Mouse (Mus musculus): ENCODE measurements around the gene Pld1.
"Not testable (repeated sequence)": the region's sequence is repeated elsewhere in the genome, so short reads cannot be mapped to it uniquely, and the experiment has no call there.

Pld1 gene

DNA sequence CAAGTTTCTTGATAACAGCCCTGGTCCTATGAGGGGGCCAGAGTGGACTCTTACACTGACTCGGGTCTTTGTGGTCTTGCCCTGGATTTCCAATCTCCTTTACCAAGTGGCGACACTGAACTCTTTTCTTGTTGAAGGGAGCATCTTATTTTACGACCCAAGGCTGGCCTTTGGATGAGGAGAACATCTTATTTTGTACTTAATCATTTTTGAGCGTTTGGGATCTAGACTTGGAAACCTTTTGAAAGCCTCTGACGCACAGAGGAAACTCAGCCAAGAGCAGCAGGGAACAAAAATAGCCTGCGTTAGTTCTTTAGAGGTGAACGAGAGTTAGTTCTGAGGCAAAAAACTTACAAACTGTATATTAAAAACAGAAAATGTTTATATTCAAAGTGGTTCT, 4.5 kb downstream of the Pld1 start:
- DNase-seq (ENCODE audit: low spot score) = no peak

DNA sequence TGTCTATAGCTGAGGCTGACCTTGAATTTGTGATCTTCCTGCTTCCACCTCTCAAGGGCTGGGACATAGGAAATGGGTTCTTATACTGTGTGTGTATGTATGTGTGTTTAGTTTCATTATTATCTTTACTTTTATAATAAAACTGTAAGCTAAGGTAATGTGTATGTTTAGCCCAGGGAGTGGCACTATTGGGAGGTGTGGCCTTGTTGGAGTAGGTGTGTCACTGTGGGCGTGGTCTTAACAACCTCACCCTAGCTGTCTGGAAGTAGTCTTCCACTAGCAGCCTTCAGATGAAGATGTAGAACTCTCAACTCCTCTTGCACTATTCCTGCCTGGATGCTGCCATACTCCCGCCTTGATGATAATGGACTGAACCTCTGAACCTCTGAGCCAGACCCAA, 6.9 kb downstream of the Pld1 start:
- DNase-seq (ENCODE audit: low spot score) = not testable (repeated sequence)

DNA sequence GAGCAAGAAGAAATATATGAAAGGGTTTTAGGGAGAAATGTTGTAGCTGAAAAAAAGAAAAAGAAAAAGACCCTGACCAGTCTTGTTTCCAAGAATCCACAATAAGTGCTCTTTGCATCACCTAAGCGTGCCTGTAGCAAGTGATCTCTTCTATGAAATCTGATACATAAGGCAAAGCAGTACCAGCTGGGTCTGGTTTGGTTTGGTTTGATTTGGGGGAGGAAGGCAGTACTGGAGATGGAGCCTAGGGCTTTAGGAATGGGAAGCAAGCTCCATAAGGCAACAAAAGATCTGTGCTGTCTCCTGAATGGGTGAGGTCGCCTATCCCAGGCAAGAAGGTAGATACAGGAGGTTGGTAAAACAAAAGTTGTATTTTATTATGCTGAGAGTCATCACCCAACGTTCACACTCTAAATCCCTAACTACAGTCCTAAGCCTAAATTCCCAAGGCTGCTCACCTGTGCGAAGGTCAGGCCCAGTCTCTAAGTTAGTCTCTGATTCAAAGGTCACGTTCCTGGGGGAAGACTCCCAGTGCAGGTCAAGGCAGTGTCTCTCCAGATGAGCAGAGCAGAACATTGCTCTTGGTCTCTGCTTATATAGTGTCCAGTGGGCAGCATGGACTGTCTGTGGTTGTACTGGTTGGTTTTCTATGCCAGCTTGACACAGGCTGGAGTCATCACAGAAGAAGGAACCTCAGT, 10.8 kb downstream of the Pld1 start:
- no peak for DNase-seq (ENCODE audit: low spot score)

DNA sequence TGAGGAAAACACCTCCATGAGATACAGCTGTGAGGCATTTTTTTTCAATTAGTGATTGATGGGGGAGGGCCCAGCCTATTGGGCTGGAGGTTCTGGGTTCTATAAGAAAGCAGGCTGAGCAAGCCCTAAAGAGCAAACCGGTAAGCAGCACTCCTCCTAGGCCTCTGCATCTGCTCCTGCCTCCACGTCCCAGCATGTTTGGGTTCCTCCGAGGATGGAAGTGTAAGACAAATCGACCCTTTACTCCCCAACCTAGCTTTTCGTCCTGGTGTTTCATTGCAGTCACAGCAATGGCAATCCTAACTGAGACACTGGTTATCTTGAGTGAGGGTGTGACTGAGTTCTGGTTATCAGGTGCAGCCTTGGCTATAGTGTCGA, 11.4 kb downstream of the Pld1 start:
- no peak for DNase-seq (ENCODE audit: low spot score)

DNA sequence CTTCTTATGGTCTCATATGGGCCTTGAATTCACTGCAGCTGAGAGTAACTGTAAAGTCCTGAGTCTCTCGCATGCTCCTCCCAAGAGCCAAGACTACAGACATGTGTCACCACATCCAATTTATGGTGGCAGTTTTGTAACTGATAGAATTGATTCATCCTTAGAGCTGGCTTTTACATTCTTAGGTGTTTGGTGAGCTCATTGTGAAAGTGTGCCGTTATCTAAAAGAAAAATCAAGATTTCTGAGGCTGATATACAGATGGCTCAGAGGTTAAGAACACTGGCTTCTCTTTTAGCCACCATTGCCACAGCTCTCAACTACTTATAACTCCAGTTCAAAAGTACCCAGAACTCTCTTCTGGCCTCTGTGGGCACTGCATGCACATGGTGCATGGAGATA, 12.2 kb downstream of the Pld1 start:
- DNase-seq (ENCODE audit: low spot score) = no peak

DNA sequence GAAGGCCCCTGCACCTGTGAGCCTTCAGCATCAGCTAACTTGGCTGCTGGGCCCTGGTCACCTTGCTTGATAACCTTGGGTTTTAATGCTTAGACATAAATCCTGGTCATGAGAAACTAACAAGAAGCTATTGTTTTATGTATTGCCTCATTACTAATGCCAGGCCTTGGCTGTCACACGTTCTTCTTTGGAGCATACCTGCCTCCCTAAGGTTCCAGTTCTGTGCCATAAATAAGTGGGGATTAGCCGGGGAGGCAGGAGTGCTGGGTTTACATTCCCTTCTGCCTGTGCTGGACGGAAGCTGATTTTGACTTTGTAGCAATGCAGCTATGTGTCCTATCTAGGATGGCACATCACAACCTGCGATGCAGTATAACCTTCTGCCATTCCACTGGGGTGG, 13.2 kb downstream of the Pld1 start:
- DNase-seq (ENCODE audit: low spot score) = no peak

DNA sequence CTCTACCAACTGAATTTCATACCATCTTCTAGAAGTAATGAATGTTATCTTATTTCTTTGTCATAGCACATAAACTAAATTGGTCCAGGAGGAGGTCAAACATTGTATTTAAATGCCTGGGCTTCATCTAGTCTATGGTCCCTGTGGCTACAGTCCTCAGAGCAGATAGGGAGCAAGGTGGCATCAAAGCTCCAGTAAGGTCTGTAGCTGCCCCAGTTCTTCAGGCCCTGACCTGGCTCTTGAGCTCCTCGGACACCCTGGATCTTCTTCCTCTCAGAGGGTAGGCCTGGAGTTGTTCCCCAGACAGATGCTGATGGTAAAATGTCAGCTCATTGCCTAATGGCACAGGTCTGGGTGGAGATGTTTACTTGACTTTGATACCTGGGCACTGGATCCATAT, 17.5 kb downstream of the Pld1 start:
- DNase-seq (ENCODE audit: low spot score) = no peak

DNA sequence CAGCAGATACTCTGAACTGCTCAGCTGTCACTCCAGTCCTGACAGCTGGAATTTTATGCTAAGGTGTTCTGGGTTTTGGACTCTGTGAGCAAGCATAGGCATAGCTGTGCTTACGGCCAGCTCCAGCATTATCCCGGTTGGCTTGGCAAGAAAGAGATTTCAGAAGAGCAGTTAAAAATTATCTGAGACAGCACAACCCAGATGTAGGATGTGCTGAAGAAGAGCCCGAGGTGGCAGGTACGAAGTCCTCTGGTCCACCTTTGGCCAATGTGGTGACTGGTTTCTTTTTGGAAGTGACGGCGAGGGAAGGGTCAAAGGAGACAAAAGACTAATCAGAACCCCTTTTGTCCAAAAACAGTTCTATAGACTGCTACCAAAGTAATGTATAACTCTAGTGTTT, 20.7 kb downstream of the Pld1 start:
- DNase-seq (ENCODE audit: low spot score) = no peak

DNA sequence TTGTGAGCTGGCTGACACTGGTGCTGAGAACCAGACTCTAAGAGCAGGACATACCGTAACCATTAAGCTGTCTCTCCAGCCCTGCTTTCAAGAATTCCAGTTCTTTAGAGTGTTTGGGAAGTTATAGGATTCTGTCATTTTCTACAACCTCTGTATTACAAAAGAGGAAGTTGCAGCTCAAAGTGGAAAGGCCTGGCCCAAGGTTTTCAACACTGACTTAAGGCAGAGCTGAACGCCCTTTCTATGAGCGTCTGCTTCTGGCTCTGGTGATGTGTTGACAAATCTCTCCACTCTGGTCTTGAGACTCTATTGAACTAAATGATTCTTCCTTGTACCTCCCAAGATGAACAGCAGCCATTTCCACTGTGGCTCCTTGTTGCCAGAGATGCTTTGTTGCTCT, 22.7 kb downstream of the Pld1 start:
- no peak for DNase-seq (ENCODE audit: low spot score)

DNA sequence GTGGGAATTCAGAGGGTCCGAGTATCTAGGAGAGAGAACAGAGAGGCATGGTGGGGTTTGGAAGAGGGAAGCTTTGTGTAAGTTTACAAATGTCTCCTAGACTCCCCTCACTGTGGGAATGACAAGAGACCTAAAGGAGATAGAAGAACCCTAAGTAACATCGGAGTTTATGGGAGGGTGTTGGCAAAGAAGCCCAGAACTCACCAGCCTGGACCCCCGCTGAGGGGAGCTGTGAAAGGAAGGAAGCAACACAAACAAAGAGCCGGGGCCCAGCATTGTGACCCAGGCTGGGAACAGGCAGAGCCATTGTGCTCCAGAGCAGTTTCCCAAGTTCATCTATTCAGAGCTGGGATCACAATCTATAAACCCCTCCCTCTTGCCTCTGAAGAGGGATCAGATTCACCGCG, 25.3 kb downstream of the Pld1 start:
- DNase-seq (ENCODE audit: low spot score) = no peak

DNA sequence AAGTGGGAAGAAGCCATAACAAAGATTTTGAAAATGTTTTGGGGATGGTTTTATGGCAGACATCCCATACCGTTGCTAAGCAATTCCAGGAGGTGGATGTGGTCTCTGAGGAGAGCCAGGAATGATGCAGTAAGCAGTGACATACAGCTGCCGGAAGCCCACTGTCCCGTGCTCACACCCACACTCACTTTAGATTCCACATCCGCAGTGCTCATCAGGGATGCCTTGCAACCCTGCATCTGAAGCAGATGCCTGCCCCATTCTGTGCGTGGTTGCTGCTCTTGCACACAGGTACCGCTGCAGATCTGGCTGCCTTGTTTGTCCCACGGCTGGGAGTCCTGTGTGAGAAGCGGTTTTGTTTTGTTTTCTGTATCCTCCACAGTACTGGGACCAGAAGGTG, 30.2 kb downstream of the Pld1 start:
- no peak for DNase-seq (ENCODE audit: low spot score)

DNA sequence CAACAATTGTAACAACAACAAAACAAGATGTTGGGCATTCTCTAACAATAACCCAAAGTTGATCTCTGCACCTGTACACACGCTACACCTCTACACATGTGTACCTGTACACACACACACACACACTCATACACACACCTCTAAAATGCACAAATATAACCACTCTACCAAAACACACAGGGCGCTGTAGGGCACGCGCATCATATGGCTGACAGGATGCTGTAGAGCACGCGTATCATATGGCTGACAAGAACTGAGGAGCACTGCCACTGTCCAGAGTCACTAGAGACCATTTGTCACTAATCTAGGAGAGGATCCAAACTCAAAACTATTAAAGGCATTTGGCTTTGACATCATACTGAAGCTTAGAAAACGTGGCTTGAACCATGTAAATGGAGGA, 35.4 kb downstream of the Pld1 start:
- DNase-seq (ENCODE audit: low spot score) = no peak

DNA sequence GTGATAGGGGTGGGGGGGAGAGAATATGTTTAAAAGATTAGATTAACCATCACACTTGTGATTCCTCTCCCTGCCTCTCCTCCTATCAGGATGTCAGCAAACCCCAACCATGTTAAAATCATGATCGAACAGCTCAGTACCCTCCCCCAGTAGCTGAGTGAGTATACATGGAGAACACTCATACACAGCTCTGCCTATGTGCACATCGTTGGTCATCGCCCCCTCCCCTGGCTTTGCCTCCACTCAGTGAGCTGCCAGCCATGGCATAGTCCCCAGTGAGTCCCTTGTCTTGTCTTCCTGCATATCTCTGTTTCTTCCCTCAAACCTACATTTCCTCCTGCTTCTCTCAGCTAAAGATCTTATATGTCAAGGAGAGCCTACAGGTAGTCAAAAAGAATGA, 36.5 kb downstream of the Pld1 start:
- DNase-seq (ENCODE audit: low spot score) = no peak

DNA sequence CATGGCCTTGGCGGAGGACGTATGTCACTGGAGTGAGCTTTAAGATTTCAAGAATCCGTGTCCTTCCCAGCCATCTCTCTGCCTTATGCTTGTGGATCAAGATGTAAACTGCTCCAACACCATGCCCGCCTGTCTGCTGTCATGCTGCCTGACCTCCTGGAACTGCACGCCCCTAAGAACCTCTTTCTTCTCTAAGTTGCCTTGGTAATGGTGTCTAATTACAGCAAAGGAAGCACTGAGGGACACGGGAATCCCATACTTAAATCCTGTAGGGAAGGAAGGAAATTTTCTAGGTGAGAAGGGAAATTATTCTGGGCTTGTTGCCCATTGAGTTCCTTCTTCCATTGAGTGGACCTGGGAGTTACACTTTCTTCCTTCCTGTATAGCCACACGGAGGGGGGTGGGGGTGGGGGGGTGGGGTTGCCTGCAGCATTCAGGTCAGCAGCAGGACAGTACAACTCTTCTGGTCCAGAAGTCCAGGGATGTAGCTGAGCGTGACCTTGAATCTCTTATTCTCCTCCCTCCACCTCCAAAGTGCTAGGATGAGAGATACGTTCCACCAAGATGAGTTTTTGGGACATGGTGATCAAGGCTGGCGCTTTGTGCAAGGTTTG, 38.5 kb downstream of the Pld1 start:
- no peak for DNase-seq (ENCODE audit: low spot score)

DNA sequence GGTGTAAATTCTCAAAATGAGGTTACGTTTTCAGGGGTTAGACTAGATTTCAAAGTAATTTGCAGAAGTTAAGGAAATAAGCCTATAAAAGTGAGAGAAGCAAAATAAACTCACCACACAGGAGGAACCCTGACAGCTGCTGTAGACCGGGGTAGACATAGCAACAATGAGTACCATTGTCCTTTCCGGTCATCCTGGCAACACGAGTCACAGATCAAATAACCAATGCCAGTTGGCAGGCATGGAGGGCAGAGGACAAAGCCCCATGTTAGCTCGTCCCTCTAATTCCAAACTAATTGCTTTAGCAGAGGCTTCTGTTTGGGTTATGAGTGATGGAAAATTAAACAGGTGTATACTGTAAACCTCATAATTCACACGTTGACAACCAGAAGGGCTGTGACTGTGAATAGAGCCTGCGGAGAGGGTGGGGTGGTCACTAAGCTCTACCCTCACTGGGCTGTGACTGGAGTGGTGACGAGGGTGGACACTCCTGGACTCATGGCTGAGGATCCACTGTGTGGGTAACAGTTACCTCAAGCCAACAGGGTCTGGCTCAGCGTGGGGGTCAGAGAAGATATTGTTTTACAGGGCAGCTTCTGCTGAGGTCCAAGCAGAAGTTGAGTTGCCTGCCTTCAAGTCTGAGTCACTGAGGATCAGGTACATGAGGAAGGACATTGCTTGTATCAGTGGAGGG, 39.7 kb downstream of the Pld1 start:
- no peak for DNase-seq (ENCODE audit: low spot score)

DNA sequence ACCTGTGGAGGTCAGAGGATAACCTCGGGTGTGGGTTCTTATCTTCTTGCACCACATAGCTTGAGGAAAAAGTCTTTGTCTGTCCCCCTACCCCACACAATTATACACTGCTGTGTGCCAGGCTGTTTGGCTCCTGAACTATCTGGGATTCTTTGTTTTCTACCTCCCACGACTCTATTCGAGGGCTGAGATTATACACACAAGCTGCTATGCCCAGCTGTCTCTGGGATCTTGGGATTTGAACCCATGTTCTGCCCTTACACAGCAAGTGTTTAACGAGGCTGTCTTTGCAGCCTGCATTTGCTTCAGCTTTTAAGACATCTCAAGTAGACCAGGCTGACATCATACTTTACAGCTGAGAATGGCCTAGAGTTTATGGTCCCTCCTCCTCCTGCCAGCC, 43.1 kb downstream of the Pld1 start:
- no peak for DNase-seq (ENCODE audit: low spot score)

DNA sequence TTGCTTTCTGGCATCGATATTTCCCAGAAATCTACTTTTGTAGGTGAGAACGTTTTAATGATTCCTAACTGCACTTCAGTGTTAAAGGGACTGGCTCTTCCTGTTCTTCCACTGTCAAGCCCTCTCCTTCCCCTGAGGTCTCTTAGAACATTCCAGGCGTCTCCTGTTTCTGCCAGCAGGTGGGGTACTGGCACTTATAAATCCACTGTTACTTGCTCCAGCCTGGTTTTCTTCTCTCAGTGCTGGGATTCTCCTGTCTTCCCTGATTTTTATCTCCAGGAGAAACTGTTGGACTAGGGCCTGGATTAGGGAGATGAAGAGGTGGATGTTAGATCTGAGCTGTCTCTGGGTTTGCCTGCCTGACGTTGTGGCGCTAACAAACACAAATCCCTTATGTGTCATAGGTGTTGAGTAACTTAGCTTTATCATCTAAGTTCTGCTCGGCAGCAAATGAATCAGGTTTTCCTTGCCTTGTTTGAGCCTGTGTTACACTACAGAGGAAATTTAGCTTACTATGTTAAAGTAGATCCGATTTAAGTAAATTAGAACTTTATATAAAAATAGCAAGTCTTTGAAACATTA, 44.0 kb downstream of the Pld1 start:
- no peak for DNase-seq (ENCODE audit: low spot score)

DNA sequence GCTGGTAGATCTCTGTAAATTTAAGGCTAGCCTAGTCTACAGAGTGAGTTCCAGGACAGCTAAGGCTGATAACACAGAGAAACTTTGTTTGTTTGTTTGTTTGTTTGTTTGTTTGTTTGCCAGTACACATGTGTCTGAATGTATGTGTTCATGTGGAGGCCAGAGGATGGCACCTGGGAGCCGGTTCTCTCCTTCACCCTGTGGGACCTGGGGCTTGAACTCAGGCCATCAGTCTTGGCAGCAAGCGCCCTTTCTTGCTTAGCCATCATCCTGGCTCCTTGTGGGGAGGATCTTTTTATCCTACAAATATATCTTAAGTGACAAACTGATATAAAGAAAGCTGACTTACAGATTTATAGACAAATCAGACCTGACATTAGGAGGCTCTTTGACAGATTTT, 44.8 kb downstream of the Pld1 start:
- DNase-seq (ENCODE audit: low spot score) = no peak

DNA sequence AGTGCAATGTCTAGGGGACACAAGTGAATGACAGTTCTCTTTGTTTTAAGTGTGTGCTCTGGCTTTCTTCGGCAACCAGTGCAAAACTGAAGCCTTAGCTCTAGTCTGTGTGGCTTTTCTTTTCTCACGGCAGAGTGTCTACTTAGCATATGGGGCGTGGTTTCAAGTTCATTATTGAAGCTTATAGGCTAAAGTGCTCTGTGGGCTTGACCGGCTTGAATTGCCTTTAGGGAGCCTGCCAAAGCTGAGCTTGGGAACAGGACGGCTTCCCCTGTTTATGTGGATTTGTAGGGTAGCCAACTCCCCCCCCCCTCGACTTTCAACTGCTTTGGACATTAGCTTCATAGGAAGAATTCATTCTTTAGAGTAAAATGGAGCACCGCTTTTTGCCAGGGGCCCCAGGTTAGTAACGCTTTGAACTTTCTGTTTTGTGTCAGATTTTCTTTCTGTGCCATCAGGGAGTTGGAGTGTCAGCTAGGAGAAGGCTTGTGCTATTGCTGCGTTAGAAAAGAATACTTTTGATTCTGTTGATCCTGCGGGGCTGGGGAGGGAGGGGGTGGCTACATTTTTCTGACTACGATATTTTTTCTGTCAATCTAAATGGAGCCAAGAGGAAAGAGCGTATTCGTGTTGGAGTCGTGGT, 45.6 kb downstream of the Pld1 start:
- DNase-seq (ENCODE audit: low spot score) = no peak

DNA sequence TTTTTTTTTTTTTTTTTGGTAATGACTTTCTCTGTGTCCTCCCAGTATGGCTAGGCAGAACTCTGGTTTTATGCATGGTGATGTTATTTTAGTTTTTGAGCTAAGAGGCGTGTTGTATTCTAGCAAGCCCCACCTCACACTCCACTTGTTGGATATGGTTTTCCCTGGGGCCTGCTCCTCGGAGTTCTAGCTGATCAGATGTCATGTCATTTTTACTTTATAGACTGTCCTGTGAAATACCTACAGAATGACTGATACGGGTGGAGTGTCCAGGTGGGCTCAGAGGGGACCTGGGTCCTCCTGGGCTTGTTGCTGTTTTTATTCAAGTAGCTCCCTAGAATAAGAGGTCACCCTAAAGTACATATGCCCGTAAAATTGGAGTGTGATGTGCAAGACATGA, 46.1 kb downstream of the Pld1 start:
- no peak for DNase-seq (ENCODE audit: low spot score)

DNA sequence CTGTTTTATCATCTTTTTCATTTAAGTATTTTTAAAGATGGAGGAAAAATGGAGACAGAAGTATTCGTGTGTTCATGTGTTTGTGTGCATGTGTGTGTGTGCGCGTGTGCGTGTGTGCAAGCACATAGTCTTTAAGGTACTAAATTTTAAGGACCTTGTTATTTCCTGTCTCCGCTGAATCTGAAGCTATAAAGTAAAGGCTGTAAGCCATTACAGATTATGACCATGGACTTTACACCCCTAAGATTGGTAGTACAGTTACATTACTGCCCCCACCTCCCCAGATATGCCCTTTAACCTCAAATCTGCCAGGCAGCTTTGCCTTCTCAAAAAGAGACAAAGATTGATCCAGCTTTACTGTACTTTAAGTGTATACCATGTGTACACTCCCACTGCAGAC, 46.8 kb downstream of the Pld1 start:
- DNase-seq (ENCODE audit: low spot score) = no peak

DNA sequence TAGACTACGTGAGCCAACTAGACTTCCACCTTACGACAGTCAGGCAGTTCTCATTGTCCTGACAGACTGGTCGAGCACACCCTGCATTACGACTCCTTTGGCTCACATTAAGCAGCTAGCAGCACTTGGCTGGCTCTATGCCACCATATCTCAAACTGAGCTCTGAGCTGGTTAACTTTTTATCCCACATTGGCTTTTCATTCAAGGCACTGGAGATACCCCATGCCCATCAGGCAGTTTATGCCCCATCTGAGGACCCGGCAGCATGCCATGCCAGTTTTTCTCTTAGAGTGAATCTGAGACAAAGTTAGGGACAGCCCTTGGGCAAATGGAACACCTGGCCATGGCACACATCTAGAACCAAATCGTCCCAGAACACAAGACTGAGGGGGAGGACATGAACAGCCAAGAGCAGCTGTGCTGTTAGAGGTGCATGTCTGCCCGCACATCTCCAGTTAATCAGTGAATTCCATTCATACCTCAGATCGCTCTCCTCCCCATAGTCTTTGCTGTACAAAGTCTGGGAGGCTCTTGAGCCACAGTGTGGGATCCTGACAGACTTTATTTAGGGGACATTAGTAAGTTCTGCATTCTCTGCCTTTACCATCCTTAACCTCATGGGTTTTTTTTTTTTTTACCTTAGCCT, 49.5 kb downstream of the Pld1 start:
- DNase-seq (ENCODE audit: low spot score) = no peak
